ENCODE assay signal across 14 mouse cellular contexts in genomic region chr5:46894037-46894436, GRCm38 (mm10).
"Had no signal": no experiment of that assay in that cellular context is flagged by ENCODE, and none has a peak within 500 bp of the region (broad histone marks: within the 10 kb centered on the region; RNA-seq: fewer than 3 reads in every experiment).

No protein-coding gene starts in this region.

- H3K9ac ChIP-seq: limb, embryonic 12.5 days; lung, embryonic 15.5 days; midbrain, embryonic 13.5 days had no signal

- H3K36me3 ChIP-seq: limb, embryonic 12.5 days; lung, embryonic 15.5 days; midbrain, embryonic 13.5 days had no signal

- H3K9me3 ChIP-seq: limb, embryonic 12.5 days; lung, embryonic 15.5 days; midbrain, embryonic 13.5 days had no signal

- H3K4me1 ChIP-seq: limb, embryonic 12.5 days; lung, embryonic 15.5 days; midbrain, embryonic 13.5 days had no signal

- H3K4me3 ChIP-seq: limb, embryonic 12.5 days; lung, embryonic 15.5 days; midbrain, embryonic 13.5 days had no signal

- H3K27me3 ChIP-seq: limb, embryonic 12.5 days; lung, embryonic 15.5 days; midbrain, embryonic 13.5 days had no signal

- H3K27ac ChIP-seq: kidney, postnatal 0 days; limb, embryonic 12.5 days; lung, embryonic 15.5 days; macrophage; midbrain, embryonic 13.5 days had no signal

- H3K4me2 ChIP-seq: limb, embryonic 12.5 days; lung, embryonic 15.5 days; midbrain, embryonic 13.5 days had no signal

- ATAC-seq: midbrain, embryonic 13.5 days had no signal

- DNase-seq: kidney, adult 11 months; kidney, adult 9 months; kidney, postnatal 36 days; layer of hippocampus, adult 9-11 months; layer of hippocampus, postnatal 36 days; lung, postnatal 14 days; right cerebral cortex, postnatal 14 days; thymus, adult 18-20 months; thymus, postnatal 14 days had no signal
